Mouse (Mus musculus) cerebellum, adult 2 months (tissue): ENCODE measurements around the gene Ppil6. TPM values are rescaled to one million over a fixed set of nuclear protein-coding genes. Genes with fewer than 3 reads are reported as not detected.

Experiments used
- DNase-seq, 2 experiments: peaks; one replicate each; pipeline ENCODE4 v3.0.0; 2021
- H3K27ac ChIP-seq: fragments of 200-500 bp; 2 replicates; pipeline ENCODE4 v1.5.1; 2012; ENCODE audit warnings: low read length, control low read depth, inconsistent platforms; ENCODE audit not compliant: insufficient read depth
- H3K27me3 ChIP-seq: fragments of 200-500 bp; 2 replicates; pipeline ENCODE4 v1.6.1; 2012; ENCODE audit warnings: inconsistent platforms, mild to moderate bottlenecking, low read length, moderate library complexity; ENCODE audit not compliant: control insufficient read depth, insufficient read depth
- H3K4me1 ChIP-seq: fragments of 200-500 bp; 2 replicates; pipeline ENCODE4 v1.6.1; 2011; ENCODE audit warnings: low read length; ENCODE audit not compliant: control insufficient read depth, insufficient read depth
- H3K4me3 ChIP-seq: fragments of 200-500 bp; replicated peaks from 2 replicates; pipeline ENCODE3; 2011; ENCODE audit warnings: mild to moderate bottlenecking, low read depth, low read length, control low read depth; ENCODE audit not compliant: insufficient read depth
- CTCF ChIP-seq: fragments of 200-500 bp; IDR thresholded peaks from 2 replicates; pipeline ENCODE4 v1.5.1; 2011; ENCODE audit warnings: low read depth, mild to moderate bottlenecking, control low read depth, low read length, moderate library complexity, borderline replicate concordance; ENCODE audit not compliant: insufficient read depth
- POLR2A ChIP-seq: fragments of 200-500 bp; IDR thresholded peaks from 2 replicates; pipeline ENCODE4 v1.6.1; 2011; ENCODE audit warnings: low read length, control low read depth, borderline replicate concordance; ENCODE audit not compliant: insufficient read depth
- WGBS: fragments of 180-500 bp; shearing (Covaris S2); methylation state at CpG from one replicate; pipeline ENCODE4 v1.1.7; 2018; 5-methylcytosine and 5-hydroxymethylcytosine counted together
- polyA plus RNA-seq: library from polyadenylated mRNA; depleted of rRNA; stranded (reverse); fragments of >200 nt; gene quantifications from 2 replicates; pipeline ENCODE4 v1.2.3, GENCODE M21; 2012; rRNA removed

Gene Ppil6
- polyA plus RNA-seq, 1 experiment: 3.5 TPM

- no peak for DNase-seq
Observed at GRCm38 (mm10) chr10:41553711-41554110, 63.5 kb downstream of the Ppil6 start.

GRCm38 (mm10) chr10:41555081-41555480, 64.8 kb downstream of the Ppil6 start:
- H3K27me3 ChIP-seq: no peaks in the 10 kb centered on the region
- DNase-seq: no peak
- TF ChIP-seq CTCF (no peak), POLR2A (no peak)
- H3K4me1 ChIP-seq: peaks cover 9% of the 10 kb centered on the region
- no peak overlapping the region for H3K4me3 ChIP-seq
- no peak overlapping the region for H3K27ac ChIP-seq
- WGBS: 90% methylated on average over 3 of the region's 3 CpGs

More at GRCm38 (mm10) chr10:41553711-41554110, 63.5 kb downstream of the Ppil6 start:
- H3K4me3 ChIP-seq: no peak overlapping the region
- H3K4me1 ChIP-seq: peaks cover 9% of the 10 kb centered on the region
- no peak for TF ChIP-seq POLR2A
- TF ChIP-seq CTCF: no peak
- WGBS: 54% methylated on average over 4 of the region's 4 CpGs
- no peaks in the 10 kb centered on the region for H3K27me3 ChIP-seq
- H3K27ac ChIP-seq: no peak overlapping the region

- no peak overlapping the region for H3K4me3 ChIP-seq
- 98% methylated on average over 1 of the region's 1 CpGs for WGBS
- TF ChIP-seq CTCF: no peak
- no peak for TF ChIP-seq POLR2A
- no peak overlapping the region for H3K27ac ChIP-seq
- no peak for DNase-seq
- H3K4me1 ChIP-seq: peaks cover 2% of the 10 kb centered on the region; the same call in 1 of the 2 replicates
- no peaks in the 10 kb centered on the region for H3K27me3 ChIP-seq
Observed at GRCm38 (mm10) chr10:41558401-41558800, 68.2 kb downstream of the Ppil6 start.

- TF ChIP-seq POLR2A (no peak), CTCF (no peak)
- no peaks in the 10 kb centered on the region for H3K27me3 ChIP-seq
- H3K4me3 ChIP-seq: no peak overlapping the region
- H3K4me1 ChIP-seq: peaks cover 6% of the 10 kb centered on the region; the same call in 1 of the 2 replicates
- DNase-seq: no peak
- H3K27ac ChIP-seq: no peak overlapping the region
- 93% methylated on average over 10 of the region's 10 CpGs for WGBS
Observed at GRCm38 (mm10) chr10:41561701-41562395, 71.6 kb downstream of the Ppil6 start.

Other genes with a start within 250 kb of the Ppil6 start
- gene Fig4, start 187.2 kb upstream of the Ppil6 start, polyA plus RNA-seq: 19.3 and 21.1 TPM in 2 replicates
- 0.07 and 0.08 TPM in 2 replicates for gene Ak9, start 186.5 kb upstream of the Ppil6 start, polyA plus RNA-seq
- gene Zbtb24, start 40.1 kb upstream of the Ppil6 start, polyA plus RNA-seq: 19.2 and 20.0 TPM in 2 replicates
- 11.1 and 11.3 TPM in 2 replicates for gene Mical1, start 14.1 kb upstream of the Ppil6 start, polyA plus RNA-seq
- gene Smpd2, start 70 bp upstream of the Ppil6 start, polyA plus RNA-seq: 36.0 and 38.4 TPM in 2 replicates
- gene Cd164, start 29.0 kb downstream of the Ppil6 start, polyA plus RNA-seq: 73.1 and 74.1 TPM in 2 replicates
- 1.2 and 1.4 TPM in 2 replicates for gene Ccdc162, start 226.2 kb downstream of the Ppil6 start, polyA plus RNA-seq